Mouse (Mus musculus) spleen, adult 12 weeks (tissue): ENCODE measurements at regions not wholly inside any gene's neighbourhood (a gene's known extent, or its start where the extent isn't known, plus 50 kb on each side); places are given as distances from the start of the nearest gene placed in this dataset.
A peak's percentile ranks its signal among the peaks of the same experiment; 100 is the strongest.

Source experiments
- DNase-seq: peaks from one replicate; pipeline ENCODE4 v3.0.0; 2022; ENCODE audit warnings: low spot score

GRCm38 (mm10) chr13:82849037-82849436, 654.8 kb upstream of the Mef2c start:
- DNase-seq = no peak

DNA sequence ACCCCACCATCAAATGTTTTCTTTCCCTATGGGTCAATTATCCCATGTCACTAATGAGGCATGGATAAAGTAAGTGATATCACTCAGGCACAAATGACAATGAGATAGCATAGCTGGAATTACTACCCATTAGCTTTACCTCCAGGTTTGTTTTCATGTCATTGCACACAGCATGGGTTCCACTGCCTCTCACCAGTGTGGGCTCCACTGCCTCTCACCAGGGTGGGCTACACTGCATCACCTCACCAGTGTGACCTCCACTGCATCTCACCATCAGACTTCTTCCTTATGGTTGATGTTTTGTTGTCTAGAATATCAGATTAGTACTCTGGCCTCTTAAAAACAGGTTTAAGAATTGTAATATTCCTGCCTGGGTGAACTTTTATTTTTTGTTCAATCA, 634.0 kb upstream of the Mef2c start:
- no peak for DNase-seq

- no peak for DNase-seq
Measured at GRCm38 (mm10) chr13:82874091-82874490, 629.7 kb upstream of the Mef2c start.

DNA sequence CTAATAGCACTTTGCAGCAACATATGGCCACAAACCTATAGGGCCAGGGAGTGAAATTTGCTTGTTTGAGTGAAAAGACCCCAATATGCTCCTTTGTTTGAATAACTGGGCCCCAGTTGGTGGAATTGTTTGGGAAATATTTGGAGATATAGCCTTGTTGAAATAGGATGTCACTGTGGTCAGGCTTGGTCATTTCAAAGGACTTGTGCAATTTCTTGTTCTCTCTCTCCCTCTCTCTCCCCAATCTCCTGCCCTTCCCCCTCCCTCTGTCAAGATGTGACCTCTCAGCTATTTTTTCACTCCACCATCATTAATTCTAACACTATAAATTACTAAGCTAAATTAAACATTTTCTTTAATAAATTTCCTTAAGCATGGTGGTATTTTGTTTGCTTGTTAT, 620.5 kb upstream of the Mef2c start:
- no peak for DNase-seq

DNA sequence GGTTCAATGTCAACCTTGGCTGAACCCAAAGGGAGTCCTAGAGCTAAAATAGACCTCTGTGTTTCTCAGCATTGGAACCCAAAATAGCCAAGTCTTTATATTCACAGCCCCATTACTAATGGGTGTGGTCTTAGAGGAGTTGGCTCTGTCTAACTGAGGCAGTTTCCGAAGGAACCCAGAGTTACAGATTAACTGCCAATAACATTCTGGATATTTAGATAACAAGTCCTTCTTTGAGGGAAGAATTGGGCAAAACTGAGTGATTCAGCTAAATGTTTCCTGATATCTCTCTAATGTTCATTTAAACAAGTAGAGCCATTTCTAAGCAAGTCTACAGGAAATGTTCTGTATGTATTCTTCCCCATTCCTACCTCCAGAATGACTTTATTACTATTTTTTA, 615.1 kb upstream of the Mef2c start:
- no peak for DNase-seq

GRCm38 (mm10) chr13:82892731-82893130, 611.1 kb upstream of the Mef2c start:
- DNase-seq = no peak

DNA sequence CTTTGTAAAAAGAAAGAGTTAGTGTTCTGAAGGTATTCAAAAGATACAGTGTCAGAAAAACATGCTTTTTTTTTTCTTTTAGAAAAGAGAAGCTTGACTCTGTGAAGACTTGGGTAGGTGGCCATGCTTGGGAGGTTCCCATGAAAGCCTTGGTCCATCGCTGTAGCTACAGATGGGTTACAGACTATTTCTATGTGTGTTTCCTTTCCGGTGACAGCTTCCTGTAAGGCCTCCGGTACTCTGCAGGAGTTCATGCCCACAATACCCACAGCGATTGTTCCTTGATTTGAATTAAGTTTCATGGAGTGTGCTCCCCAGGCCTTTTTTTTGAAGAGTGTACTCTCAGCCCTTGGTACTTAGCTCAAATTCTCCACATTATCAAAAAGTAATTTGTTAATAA, 604.1 kb upstream of the Mef2c start:
- no peak for DNase-seq

DNA sequence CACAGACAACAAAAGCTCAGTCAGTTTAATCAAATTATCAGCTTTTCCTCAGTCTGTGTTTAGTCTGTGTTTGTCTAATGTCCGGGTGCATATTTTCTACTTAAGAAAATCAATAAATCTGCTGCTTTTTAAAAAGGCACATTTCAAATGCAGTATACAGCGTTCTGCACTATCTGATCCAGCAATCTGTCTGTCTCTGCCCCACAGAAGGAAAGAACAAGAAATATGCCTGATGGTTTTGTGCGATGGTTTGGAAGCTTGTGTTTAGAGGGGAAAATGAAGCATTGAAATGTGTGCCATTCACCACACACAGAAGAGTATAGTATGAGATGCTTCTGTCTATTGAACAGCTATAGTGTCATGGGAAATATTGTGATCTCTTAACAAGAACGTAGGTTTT, 601.7 kb upstream of the Mef2c start:
- DNase-seq = no peak

GRCm38 (mm10) chr13:82903637-82904036, 600.2 kb upstream of the Mef2c start:
- DNase-seq = no peak

- DNase-seq = no peak
Measured at GRCm38 (mm10) chr13:82907689-82908088, 596.1 kb upstream of the Mef2c start.

GRCm38 (mm10) chr13:82909151-82909550, 594.7 kb upstream of the Mef2c start:
- DNase-seq = no peak

DNA sequence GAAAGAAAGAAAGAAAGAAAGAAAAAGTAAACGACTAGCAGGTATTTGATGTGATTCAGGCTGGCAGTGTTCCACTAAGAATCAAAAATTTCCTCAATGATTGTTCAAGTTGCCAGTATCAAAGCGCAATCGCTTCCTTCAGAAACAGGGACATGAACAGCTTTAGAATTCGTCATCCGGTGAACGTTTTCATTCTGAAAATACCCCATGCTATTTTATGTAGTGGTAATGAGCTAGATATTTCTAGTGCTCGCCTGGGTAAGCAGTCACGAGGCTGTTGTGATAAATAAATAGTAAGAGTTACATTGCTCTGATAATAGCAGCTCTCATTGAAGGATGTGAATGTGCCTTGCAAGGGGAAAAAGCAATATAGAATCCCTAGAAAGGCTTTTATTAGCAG, 591.0 kb upstream of the Mef2c start:
- no peak for DNase-seq

- DNase-seq = no peak
Measured at GRCm38 (mm10) chr13:82915194-82915593, 588.6 kb upstream of the Mef2c start.

GRCm38 (mm10) chr13:82930010-82930409, 573.8 kb upstream of the Mef2c start:
- DNase-seq = no peak

GRCm38 (mm10) chr13:82937856-82938255, 566.0 kb upstream of the Mef2c start:
- DNase-seq = no peak

DNA sequence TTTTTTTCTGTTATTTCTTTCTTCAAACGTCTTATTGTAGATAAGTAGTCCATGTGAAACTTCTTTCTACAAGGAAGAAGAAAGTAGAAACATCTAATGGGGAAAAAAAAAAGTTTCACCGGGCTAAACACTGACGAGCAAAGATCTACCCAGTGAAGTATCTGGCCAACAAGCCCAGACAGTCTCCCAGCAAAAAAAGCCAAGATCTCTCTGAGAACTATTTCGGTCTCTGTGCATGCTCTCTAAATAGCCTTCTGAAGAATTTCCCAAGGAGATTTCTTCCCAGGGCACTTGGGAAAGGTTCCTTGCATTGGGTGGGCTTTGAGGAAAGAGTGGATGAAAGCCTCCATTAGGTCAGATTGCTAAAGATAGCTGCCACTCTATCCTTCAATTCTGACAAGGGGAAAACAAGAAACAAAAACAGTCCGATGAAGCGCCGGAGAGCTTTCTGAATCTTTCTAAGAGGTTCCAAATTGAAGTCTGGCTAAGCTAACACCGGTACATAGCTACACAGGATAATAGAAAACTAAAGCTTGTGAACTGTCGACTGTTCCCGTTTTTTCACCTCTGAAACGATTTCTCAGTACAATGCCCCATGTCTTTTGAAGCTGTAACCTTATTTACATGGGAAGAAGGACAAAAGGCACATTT, 561.0 kb upstream of the Mef2c start:
- DNase-seq = no peak

GRCm38 (mm10) chr13:82946931-82947330, 556.9 kb upstream of the Mef2c start:
- no peak for DNase-seq

- DNase-seq = no peak
Measured at GRCm38 (mm10) chr13:82949541-82949940, 554.3 kb upstream of the Mef2c start.

GRCm38 (mm10) chr13:82962333-82962732, 541.5 kb upstream of the Mef2c start:
- DNase-seq = no peak

- DNase-seq = no peak
Measured at GRCm38 (mm10) chr13:82971722-82972121, 532.1 kb upstream of the Mef2c start.

GRCm38 (mm10) chr13:82974210-82974811, 529.5 kb upstream of the Mef2c start:
- DNase-seq = no peak

- no peak for DNase-seq
Measured at GRCm38 (mm10) chr13:83001118-83001517, 502.7 kb upstream of the Mef2c start.

GRCm38 (mm10) chr13:83016686-83017085, 487.1 kb upstream of the Mef2c start:
- DNase-seq = no peak

GRCm38 (mm10) chr13:83020829-83021228, 483.0 kb upstream of the Mef2c start:
- DNase-seq = peak; percentile 2
